Mouse (Mus musculus) telencephalon, adult 2 months (tissue): ENCODE measurements at regions not wholly inside any gene's neighbourhood (a gene's known extent, or its start where the extent isn't known, plus 50 kb on each side); places are given as distances from the start of the nearest gene placed in this dataset.
"Not testable (repeated sequence)": the region's sequence is repeated elsewhere in the genome, so short reads cannot be mapped to it uniquely, and the experiment has no call there.

Experiments used
- DNase-seq: peaks from one replicate; pipeline ENCODE4 v3.0.0-alpha.2; 2011; ENCODE audit warnings: low read depth, low spot score

DNA sequence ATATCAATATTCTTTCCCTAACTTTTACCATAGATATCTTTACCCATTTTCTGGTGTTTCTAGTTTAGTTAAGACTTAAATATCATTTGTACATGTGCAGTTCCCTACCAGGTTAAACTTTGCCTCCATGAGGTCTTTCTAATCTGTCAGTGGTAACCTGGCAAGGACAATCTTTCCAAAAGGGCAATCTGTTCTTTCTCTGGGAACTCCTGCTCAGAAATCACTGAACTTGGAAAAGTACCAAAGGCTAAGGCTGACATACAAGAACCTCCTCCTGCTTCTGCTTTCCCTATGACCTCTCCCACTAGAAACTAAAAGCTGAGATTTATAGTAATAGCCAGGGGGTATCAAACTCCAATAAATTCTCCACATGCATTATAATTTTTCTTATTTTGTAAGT lies 1102.4 kb upstream of the Ghitm start:
- DNase-seq: no peak

DNA sequence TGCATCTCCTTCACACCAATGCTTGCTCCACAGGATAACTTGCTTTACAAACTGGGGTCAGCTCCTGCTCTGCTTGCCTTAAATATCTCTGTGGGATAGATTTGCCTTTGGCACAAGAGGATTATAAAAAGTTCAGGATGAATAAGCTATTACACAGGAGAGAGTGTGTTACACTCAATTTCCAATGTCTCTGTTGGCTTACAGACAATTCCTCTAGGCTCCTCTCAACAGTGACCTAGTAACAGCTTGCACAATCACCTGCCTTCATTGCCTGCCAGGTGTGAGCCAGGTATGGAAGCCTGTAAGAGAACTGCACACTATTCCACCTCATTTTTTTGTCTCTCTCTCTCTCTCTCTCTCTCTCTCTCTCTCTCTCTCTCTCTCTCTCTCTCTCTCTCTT lies 1073.5 kb upstream of the Ghitm start:
- DNase-seq: no peak

DNA sequence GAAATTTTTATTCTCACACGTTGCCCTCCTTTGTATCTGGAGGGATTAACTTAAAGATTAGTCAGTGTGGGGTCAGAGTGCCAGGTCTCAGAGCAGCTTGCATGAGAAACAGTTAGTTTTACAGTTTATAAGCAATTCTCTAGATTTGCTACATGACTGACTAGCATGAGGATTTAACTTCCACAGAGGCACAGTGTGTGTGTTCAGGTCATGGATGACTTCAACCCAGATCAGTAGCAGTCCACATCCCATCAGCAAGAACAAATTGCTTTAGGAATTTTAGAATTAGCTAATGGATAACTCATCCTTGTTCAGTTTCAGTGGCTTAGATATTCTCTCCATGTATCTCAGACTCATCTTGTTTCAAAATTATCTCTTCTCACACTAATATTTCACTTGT lies 1056.7 kb upstream of the Ghitm start:
- DNase-seq: no peak

DNA sequence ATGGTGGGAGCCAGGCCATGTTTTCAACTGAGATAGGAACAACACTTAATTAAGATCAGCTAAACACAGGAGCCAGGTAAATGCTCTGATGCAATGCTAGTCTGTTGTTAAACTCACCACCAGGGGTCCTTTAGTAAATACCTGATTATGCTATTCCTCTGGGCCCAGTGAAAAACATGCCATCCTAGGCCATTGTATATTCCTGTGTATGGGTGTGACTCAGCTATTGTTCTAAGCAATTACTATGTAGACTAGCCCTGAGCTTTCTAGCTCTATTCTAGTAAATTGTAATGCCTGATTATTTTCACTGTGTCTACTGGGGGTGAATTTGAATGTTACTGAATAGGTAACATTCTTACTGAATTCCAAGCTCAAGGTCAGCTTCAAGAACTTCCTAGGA lies 1050.5 kb upstream of the Ghitm start:
- not testable (repeated sequence) for DNase-seq

DNA sequence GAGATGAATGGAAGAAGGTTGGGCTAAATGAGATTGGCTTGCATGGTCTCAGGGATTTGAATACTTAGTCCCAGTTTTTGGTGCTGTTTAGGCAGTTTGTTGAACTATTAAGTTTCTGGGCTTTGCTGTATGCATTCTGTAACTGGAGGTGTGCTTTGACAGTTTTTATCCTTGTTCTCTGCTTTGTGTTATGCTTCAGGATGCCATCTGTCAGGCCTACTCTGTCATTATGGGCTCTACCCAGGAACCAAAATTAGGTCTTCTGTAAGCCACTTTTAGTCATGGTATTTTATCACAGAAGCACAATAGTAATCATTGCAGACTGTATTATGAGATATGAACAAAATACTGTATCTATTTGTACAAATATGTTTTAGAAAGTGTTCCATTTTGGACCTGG lies 1017.8 kb upstream of the Ghitm start:
- peak; percentile 39 for DNase-seq

DNA sequence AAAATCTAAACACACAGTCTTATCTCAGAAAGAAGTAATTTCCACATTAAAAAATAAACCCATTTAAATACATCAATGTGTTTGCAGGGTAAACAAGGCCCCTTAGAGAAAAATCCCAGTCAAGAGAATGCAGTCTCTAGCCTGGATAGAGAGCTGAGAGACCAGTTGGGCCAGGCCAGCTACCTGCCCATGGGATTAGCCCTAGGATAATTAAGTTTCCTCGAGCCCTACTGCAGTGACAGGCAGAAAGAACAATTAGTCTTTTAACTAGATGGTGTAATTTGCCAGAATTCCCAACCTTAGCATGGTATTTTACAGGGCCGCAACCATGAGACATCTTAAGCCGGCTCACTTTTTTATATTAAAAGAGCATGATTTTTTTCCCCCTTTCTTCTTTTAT lies 995.6 kb upstream of the Ghitm start:
- no peak for DNase-seq
